Mouse (Mus musculus) embryo, embryonic 10.5 days (tissue): Measurements from ENCODE around the gene Tmprss3.

Experiments used
- DNase-seq: peaks from one replicate; pipeline ENCODE4 v3.0.0-alpha.2; 2015; ENCODE audit warnings: low spot score

The Tmprss3 gene

GRCm38 (mm10) chr17:31195207-31195606 is 3.6 kb downstream of the Tmprss3 start:
- no peak for DNase-seq

- DNase-seq, result no peak
These were observed 5.4 kb downstream of the Tmprss3 start for GRCm38 (mm10) chr17:31193360-31193759.

- peak; percentile 15 for DNase-seq
These were observed 6.1 kb downstream of the Tmprss3 start for GRCm38 (mm10) chr17:31192663-31193062.

GRCm38 (mm10) chr17:31191825-31192224 is 7.0 kb downstream of the Tmprss3 start:
- DNase-seq, result no peak

- DNase-seq, result peak; percentile 82
These were observed 11.4 kb downstream of the Tmprss3 start for GRCm38 (mm10) chr17:31187370-31187769.

GRCm38 (mm10) chr17:31184269-31184990 is 14.3 kb downstream of the Tmprss3 start:
- DNase-seq, result no peak

- DNase-seq, result no peak
These were observed 15.4 kb downstream of the Tmprss3 start for GRCm38 (mm10) chr17:31183180-31183974.

GRCm38 (mm10) chr17:31181490-31181889 is 17.3 kb downstream of the Tmprss3 start:
- DNase-seq, result no peak

- DNase-seq, result no peak
These were observed 22.5 kb downstream of the Tmprss3 start for GRCm38 (mm10) chr17:31176321-31176720.

GRCm38 (mm10) chr17:31169796-31170195 is 29.0 kb downstream of the Tmprss3 start:
- no peak for DNase-seq

- no peak for DNase-seq
These were observed 33.6 kb downstream of the Tmprss3 start, which contains the start of gene Tff1 for GRCm38 (mm10) chr17:31165127-31165526. Gene Tff1 (minus strand): TSS chr17:31165277.

GRCm38 (mm10) chr17:31163821-31164220 is 35.0 kb downstream of the Tmprss3 start:
- DNase-seq, result no peak

GRCm38 (mm10) chr17:31162607-31163006 is 36.2 kb downstream of the Tmprss3 start:
- DNase-seq, result no peak

- no peak for DNase-seq
These were observed 38.5 kb downstream of the Tmprss3 start for GRCm38 (mm10) chr17:31160291-31160690.

- no peak for DNase-seq
These were observed 40.9 kb downstream of the Tmprss3 start for GRCm38 (mm10) chr17:31157921-31158320.

GRCm38 (mm10) chr17:31153785-31154184 is 45.0 kb downstream of the Tmprss3 start:
- DNase-seq, result no peak

GRCm38 (mm10) chr17:31152966-31153499 is 45.7 kb downstream of the Tmprss3 start:
- no peak for DNase-seq

- no peak for DNase-seq
These were observed 46.3 kb downstream of the Tmprss3 start for GRCm38 (mm10) chr17:31152512-31152911.

GRCm38 (mm10) chr17:31145998-31146397 is 52.8 kb downstream of the Tmprss3 start:
- no peak for DNase-seq

- DNase-seq, result no peak
These were observed 54.4 kb downstream of the Tmprss3 start, which contains the start of gene Tff2 for GRCm38 (mm10) chr17:31144040-31145037. Gene Tff2 (minus strand): TSS chr17:31144282.

- DNase-seq, result no peak
These were observed 56.7 kb downstream of the Tmprss3 start for GRCm38 (mm10) chr17:31142116-31142515.

GRCm38 (mm10) chr17:31138398-31138797 is 60.4 kb downstream of the Tmprss3 start:
- peak; percentile 85 for DNase-seq
